8 mouse cellular contexts compared by ENCODE assay signal in the genomic region with DNA sequence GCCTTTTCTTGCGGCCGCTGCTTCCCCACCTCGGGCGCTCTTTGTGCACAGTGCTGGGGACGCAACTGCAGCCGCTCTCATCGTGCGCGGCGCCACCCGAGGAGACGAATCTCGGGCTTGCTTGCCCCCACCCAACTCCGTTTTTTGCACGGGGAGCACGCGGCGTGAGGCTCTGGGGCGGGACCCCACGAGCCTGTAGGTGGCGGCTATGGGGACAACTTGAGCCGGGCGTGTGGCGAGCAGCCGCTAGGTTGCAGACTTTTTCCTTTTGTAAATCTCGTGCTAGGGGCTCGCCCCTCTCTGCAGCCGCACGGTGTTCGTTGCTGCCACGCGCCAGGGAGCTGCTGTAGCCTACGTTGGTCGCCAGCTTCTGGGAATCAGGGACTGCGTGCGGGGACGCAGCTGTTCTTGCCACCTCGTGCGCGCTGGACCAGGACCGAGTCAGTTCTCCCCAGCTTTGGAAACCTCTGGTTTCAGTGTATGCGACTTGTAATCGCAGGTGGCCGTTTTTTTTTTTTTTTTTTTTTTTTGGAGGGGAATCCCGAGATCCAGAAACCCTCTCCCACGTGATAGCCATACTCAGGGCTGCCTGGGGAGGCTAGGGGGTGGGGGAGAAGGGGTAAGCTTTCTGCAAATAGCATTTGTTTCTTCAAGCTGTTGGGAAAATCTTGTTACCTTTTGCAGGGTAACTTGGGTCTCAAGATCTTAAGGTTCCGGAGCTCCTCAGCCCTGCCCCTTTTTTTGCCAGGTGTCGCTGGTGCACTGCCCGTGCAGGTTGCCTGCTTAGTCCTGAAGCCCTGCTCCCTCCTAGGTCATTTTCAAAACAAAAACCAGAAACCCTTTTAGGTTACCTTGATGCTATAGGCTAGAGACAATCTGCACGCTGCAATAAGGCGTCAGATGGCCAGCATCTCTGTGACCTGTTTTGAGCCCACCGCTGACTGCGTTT. TPM values are rescaled to one million over a fixed set of nuclear protein-coding genes. Genes with fewer than 3 reads are reported as not detected.
DNase-seq lines count a peak whose midpoint lies in the region; ATAC-seq lines count a peak whose summit lies in the region.

No protein-coding gene starts in this region.

- intact Hi-C loops in heart, postnatal 10 days (cut with DNase I) = loop anchor here (2.0 to 5.0 kb wide), 3 partner anchors 199 to 364 kb away; no protein-coding TSS in a partner anchor

- peaks cover 70% of the 10 kb centered on the region for H3K27me3 ChIP-seq in forebrain, embryonic 10.5 days (ENCODE audit: poor library complexity, severe bottlenecking)
- H3K27me3 ChIP-seq in neural tube, embryonic 14.5 days (ENCODE audit: control insufficient read depth, insufficient read depth, low read length) = no peaks in the 10 kb centered on the region

- WGBS in forebrain, embryonic 10.5 days = under 1% methylated on average over 53 of the region's 53 CpGs
- WGBS in neural tube, embryonic 14.5 days = under 1% methylated on average over 53 of the region's 53 CpGs

- peak overlapping the region; percentile 83 for H3K9ac ChIP-seq in neural tube, embryonic 14.5 days (replicated peaks; ENCODE audit: low read depth, low read length)

- peak overlapping the region; percentile 89 for H3K27ac ChIP-seq in forebrain, embryonic 10.5 days
- H3K27ac ChIP-seq in neural tube, embryonic 14.5 days (ENCODE audit: low read depth, low read length) = peak overlapping the region; percentile 78

- H3K4me2 ChIP-seq in neural tube, embryonic 14.5 days (ENCODE audit: low read depth, low read length) = peak overlapping the region; percentile 77

- no peaks in the 10 kb centered on the region for H3K9me3 ChIP-seq in forebrain, embryonic 10.5 days
- no peaks in the 10 kb centered on the region for H3K9me3 ChIP-seq in neural tube, embryonic 14.5 days (ENCODE audit: control insufficient read depth, low read length)

- peak overlapping the region; percentile 62 for H3K4me3 ChIP-seq in forebrain, embryonic 10.5 days
- H3K4me3 ChIP-seq in neural tube, embryonic 14.5 days (ENCODE audit: low read depth, low read length) = peak overlapping the region; percentile 81

- H3K36me3 ChIP-seq in forebrain, embryonic 10.5 days (replicated peaks) = no peaks in the 10 kb centered on the region
- H3K36me3 ChIP-seq in neural tube, embryonic 14.5 days (ENCODE audit: control insufficient read depth, insufficient read depth, low read length) = no peaks in the 10 kb centered on the region

- H3K4me1 ChIP-seq in forebrain, embryonic 10.5 days = peaks cover 54% of the 10 kb centered on the region
- peaks cover 16% of the 10 kb centered on the region for H3K4me1 ChIP-seq in neural tube, embryonic 14.5 days (ENCODE audit: control insufficient read depth, insufficient read depth, low read length)

- peak; percentile 85 for ATAC-seq in neural tube, embryonic 14.5 days (ENCODE audit: low read depth)

- DNase-seq in 416B (ENCODE audit: low read depth) = peak; percentile 89
- peak; percentile 77 for DNase-seq in adrenal gland, postnatal 14 days
- DNase-seq in forebrain, embryonic 10.5 days (ENCODE audit: extremely low spot score, low spot score) = peak; percentile 74
- peak; percentile 69 to 70 for DNase-seq in heart, postnatal 10 days
- DNase-seq in kidney, postnatal 4 days = peak; percentile 73 to 84
- DNase-seq in lung, adult 18-20 months = peak; percentile 37 to 49
- DNase-seq in thymus, postnatal 36 days = peak; percentile 59 to 66

RNA-seq across cellular contexts. Expression of gene Kit, which starts 1.1 kb away (rescaled TPM):
- 6.0 and 7.2 TPM in 2 replicates for total RNA-seq in adrenal gland, postnatal 14 days (2021)
- polyA plus RNA-seq in forebrain, embryonic 10.5 days (2016; fragmentation: Nextera tagmentation; extraction: Ambion mirVana) = 20.5 and 20.6 TPM in 2 replicates
- 10 to 100 TPM in 1 of 2 experiments, 1 to 10 TPM in 1; 8.1 to 11.3 TPM for total RNA-seq in heart, postnatal 10 days (2021)
- 51.3 and 64.9 TPM in 2 replicates for polyA plus RNA-seq in neural tube, embryonic 14.5 days (2014; fragmentation: Nextera tagmentation; extraction: Ambion mirVana)

Comparison
In these comparisons a context has a peak if more than half of its experiments do, and no peak if none do; other contexts are left out.
1. Peak in every context shown above with its lines: DNase-seq, ATAC-seq, H3K4me3 ChIP-seq and H3K27ac ChIP-seq.